ENCODE assay signal across 10 mouse cellular contexts in the genomic region with DNA sequence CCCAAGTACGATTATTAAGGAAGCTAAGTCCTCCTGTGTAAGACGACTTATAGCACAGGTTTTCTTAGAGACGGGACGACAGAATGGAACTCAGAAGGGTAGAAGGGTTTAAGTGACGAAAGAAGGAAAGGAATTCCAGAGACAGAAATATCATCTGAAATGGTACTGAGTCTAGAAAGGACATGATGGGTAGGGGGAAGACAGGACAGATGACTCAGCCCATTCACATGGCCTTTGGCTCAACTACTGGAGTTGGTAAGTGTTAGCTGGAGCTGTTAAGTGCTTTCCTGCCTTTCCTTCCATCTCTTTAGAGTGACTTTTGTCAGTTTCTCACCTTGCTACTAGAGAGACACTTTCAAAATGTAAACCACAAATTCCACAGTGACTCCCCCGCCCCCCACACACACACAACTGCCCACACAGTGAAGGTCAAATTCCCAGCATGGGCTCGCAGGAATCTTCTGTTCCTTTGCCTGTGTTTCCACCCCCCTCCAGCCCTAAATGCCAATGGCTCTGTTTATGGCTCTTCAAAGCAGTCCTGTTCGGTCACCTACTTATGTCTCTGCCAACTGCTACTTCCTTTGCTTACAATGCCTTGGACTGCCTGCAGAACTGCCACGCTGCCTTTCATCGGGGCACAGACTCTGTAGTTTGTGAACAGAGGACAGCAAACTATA.
DNase-seq lines count a peak whose midpoint lies in the region.
"Had no signal": no experiment of that assay in that cellular context is flagged by ENCODE, and none has a peak within 500 bp of the region (broad histone marks: within the 10 kb centered on the region; RNA-seq: fewer than 3 reads in every experiment).

No protein-coding gene starts in this region.

- peak; percentile 8 to 22 for DNase-seq in heart, adult 18-20 months
- DNase-seq in heart, postnatal 4 days = no peak
- peak; percentile 6 for DNase-seq in ovary, postnatal 36 days (ENCODE audit: low spot score)
- no peak for DNase-seq in ovary, postnatal 10 days (ENCODE audit: low spot score)
- peak; percentile 3 to 52 for DNase-seq in kidney, postnatal 25 days
- peak; percentile 28 to 49 for DNase-seq in lung, postnatal 4 days
- no peak for DNase-seq in MN1 (ENCODE audit: low spot score)
- DNase-seq in c-Kit-positive CD71-positive TER-119-positive erythroid progenitor cells, embryonic 14.5 days (ENCODE audit: low spot score) = no peak
- DNase-seq: cerebellum, adult 8-10 months; liver, postnatal 0 days had no signal

Comparison
In these comparisons a context has a peak if more than half of its experiments do, and no peak if none do; other contexts are left out.
1. DNase-seq: peak in heart, adult 18-20 months (2 of 2), ovary, postnatal 36 days (single experiment), kidney, postnatal 25 days (2 of 2) and lung, postnatal 4 days (2 of 2); none in heart, postnatal 4 days (single experiment), ovary, postnatal 10 days (single experiment), MN1 (single experiment) and c-Kit-positive CD71-positive TER-119-positive erythroid progenitor cells, embryonic 14.5 days (single experiment).